Mouse (Mus musculus): Measurements from ENCODE around the gene Tbce. TPM values are rescaled to one million over a fixed set of nuclear protein-coding genes. Genes with fewer than 3 reads are reported as not detected.
A peak's percentile ranks its signal among the peaks of the same experiment; 100 is the strongest.

Tbce gene
- polyA plus RNA-seq, 1 experiment, result not detected

GRCm38 (mm10) chr13:14063942-14064271 lies 24.5 kb upstream of the Tbce start:
- 0% methylated on average over 29 of the region's 31 CpGs for WGBS
- peak overlapping the region; percentile 79 for H3K4me3 ChIP-seq (ENCODE audit: insufficient read depth, low read depth, low read length)
- TF ChIP-seq POLR2A (IDR thresholded peaks at IDR 0.05; ENCODE audit: insufficient read depth, low read depth, low read length) (0 out of 2 replicates have a peak, but pooled peaks have one; percentile 0), CTCF (IDR thresholded peaks at IDR 0.05; ENCODE audit: insufficient read depth, low read depth, low read length) (no peak)
- peak overlapping the region; percentile 58 for H3K27ac ChIP-seq (ENCODE audit: insufficient read depth, low read depth, low read length)
- H3K4me1 ChIP-seq (ENCODE audit: control insufficient read depth, insufficient read depth, low read length), result peaks cover 4% of the 10 kb centered on the region

- TF ChIP-seq CTCF (IDR thresholded peaks at IDR 0.05; ENCODE audit: insufficient read depth, low read depth, low read length) (no peak), POLR2A (IDR thresholded peaks at IDR 0.05; ENCODE audit: insufficient read depth, low read depth, low read length) (peak; percentile 96)
- peak within 1 kb of the TSS; percentile 88 for H3K27ac ChIP-seq (ENCODE audit: insufficient read depth, low read depth, low read length)
- peaks cover 4% of the 10 kb centered on the region for H3K4me1 ChIP-seq (ENCODE audit: control insufficient read depth, insufficient read depth, low read length)
- WGBS, result under 1% methylated on average over 63 of the region's 64 CpGs
- peak within 1 kb of the TSS; percentile 79 for H3K4me3 ChIP-seq (ENCODE audit: insufficient read depth, low read depth, low read length)
Observed at GRCm38 (mm10) chr13:14063013-14063941, 23.8 kb upstream of the Tbce start, which contains the start of the genes Arid4b and Ggps1. TSS of gene Arid4b (plus strand) at chr13:14063232. TSS of gene Ggps1 (minus strand) at chr13:14063488.

- Histone ChIP-seq H3K4me1 (ENCODE audit: control insufficient read depth, insufficient read depth, low read length) (peaks cover 4% of the 10 kb centered on the region), H3K27ac (ENCODE audit: insufficient read depth, low read depth, low read length) (no peak overlapping the region; the same call in 1 of the 2 replicates), H3K4me3 (ENCODE audit: insufficient read depth, low read depth, low read length) (peak overlapping the region; percentile 76)
- WGBS, result 5% methylated on average over 11 of the region's 11 CpGs
- TF ChIP-seq POLR2A (IDR thresholded peaks at IDR 0.05; ENCODE audit: insufficient read depth, low read depth, low read length) (no peak), CTCF (IDR thresholded peaks at IDR 0.05; ENCODE audit: insufficient read depth, low read depth, low read length) (no peak)
Observed at GRCm38 (mm10) chr13:14062209-14063012, 23.0 kb upstream of the Tbce start.

- Histone ChIP-seq H3K4me3 (ENCODE audit: insufficient read depth, low read depth, low read length) (no peak overlapping the region), H3K27ac (ENCODE audit: insufficient read depth, low read depth, low read length) (no peak overlapping the region), H3K4me1 (ENCODE audit: control insufficient read depth, insufficient read depth, low read length) (peaks cover 4% of the 10 kb centered on the region)
- TF ChIP-seq POLR2A (IDR thresholded peaks at IDR 0.05; ENCODE audit: insufficient read depth, low read depth, low read length) (no peak), CTCF (IDR thresholded peaks at IDR 0.05; ENCODE audit: insufficient read depth, low read depth, low read length) (no peak)
Observed at GRCm38 (mm10) chr13:14059582-14059981, 20.1 kb upstream of the Tbce start.

GRCm38 (mm10) chr13:14056801-14057200 lies 17.4 kb upstream of the Tbce start:
- no peak overlapping the region for H3K27ac ChIP-seq (ENCODE audit: insufficient read depth, low read depth, low read length)
- WGBS, result 78% methylated on average over 3 of the region's 3 CpGs
- TF ChIP-seq POLR2A (IDR thresholded peaks at IDR 0.05; ENCODE audit: insufficient read depth, low read depth, low read length) (no peak), CTCF (IDR thresholded peaks at IDR 0.05; ENCODE audit: insufficient read depth, low read depth, low read length) (no peak)
- no peak overlapping the region for H3K4me3 ChIP-seq (ENCODE audit: insufficient read depth, low read depth, low read length)
- peaks cover 4% of the 10 kb centered on the region for H3K4me1 ChIP-seq (ENCODE audit: control insufficient read depth, insufficient read depth, low read length)

GRCm38 (mm10) chr13:14049878-14050277 lies 10.4 kb upstream of the Tbce start:
- no peak for TF ChIP-seq POLR2A (IDR thresholded peaks at IDR 0.05; ENCODE audit: insufficient read depth, low read depth, low read length)
- no peak for TF ChIP-seq CTCF (IDR thresholded peaks at IDR 0.05; ENCODE audit: insufficient read depth, low read depth, low read length)
- H3K4me3 ChIP-seq (ENCODE audit: insufficient read depth, low read depth, low read length), result no peak overlapping the region
- 83% methylated on average over 1 of the region's 1 CpGs for WGBS
- H3K4me1 ChIP-seq (ENCODE audit: control insufficient read depth, insufficient read depth, low read length), result no peaks in the 10 kb centered on the region
- H3K27ac ChIP-seq (ENCODE audit: insufficient read depth, low read depth, low read length), result no peak overlapping the region

- H3K4me1 ChIP-seq (ENCODE audit: control insufficient read depth, insufficient read depth, low read length), result peaks cover 3% of the 10 kb centered on the region
- H3K4me3 ChIP-seq (ENCODE audit: insufficient read depth, low read depth, low read length), result no peak overlapping the region
- H3K27ac ChIP-seq (ENCODE audit: insufficient read depth, low read depth, low read length), result no peak overlapping the region
- WGBS, result 79% methylated on average over 2 of the region's 2 CpGs
- TF ChIP-seq POLR2A (IDR thresholded peaks at IDR 0.05; ENCODE audit: insufficient read depth, low read depth, low read length), result no peak
- no peak for TF ChIP-seq CTCF (IDR thresholded peaks at IDR 0.05; ENCODE audit: insufficient read depth, low read depth, low read length)
Observed at GRCm38 (mm10) chr13:14044521-14044920, 5.1 kb upstream of the Tbce start.

- no peak overlapping the region for H3K27ac ChIP-seq (ENCODE audit: insufficient read depth, low read depth, low read length)
- peaks cover 3% of the 10 kb centered on the region for H3K4me1 ChIP-seq (ENCODE audit: control insufficient read depth, insufficient read depth, low read length)
- H3K4me3 ChIP-seq (ENCODE audit: insufficient read depth, low read depth, low read length), result no peak overlapping the region
- TF ChIP-seq CTCF (IDR thresholded peaks at IDR 0.05; ENCODE audit: insufficient read depth, low read depth, low read length), result no peak
- no peak for TF ChIP-seq POLR2A (IDR thresholded peaks at IDR 0.05; ENCODE audit: insufficient read depth, low read depth, low read length)
Observed at GRCm38 (mm10) chr13:14043851-14044250, 4.4 kb upstream of the Tbce start.

GRCm38 (mm10) chr13:14040186-14040585 lies 748 bp upstream of the Tbce start:
- WGBS, result 14% methylated on average over 5 of the region's 5 CpGs
- TF ChIP-seq CTCF (IDR thresholded peaks at IDR 0.05; ENCODE audit: insufficient read depth, low read depth, low read length), result no peak
- TF ChIP-seq POLR2A (IDR thresholded peaks at IDR 0.05; ENCODE audit: insufficient read depth, low read depth, low read length), result no peak
- no peak overlapping the region for H3K4me3 ChIP-seq (ENCODE audit: insufficient read depth, low read depth, low read length)
- no peak overlapping the region for H3K27ac ChIP-seq (ENCODE audit: insufficient read depth, low read depth, low read length)
- H3K4me1 ChIP-seq (ENCODE audit: control insufficient read depth, insufficient read depth, low read length), result peaks cover 3% of the 10 kb centered on the region
